Mouse (Mus musculus) myocyte (in vitro differentiated cells): ENCODE data around the gene Paf1. TPM values are rescaled to one million over a fixed set of nuclear protein-coding genes. Genes with fewer than 3 reads are reported as not detected.
"Not testable (repeated sequence)": the region's sequence is repeated elsewhere in the genome, so short reads cannot be mapped to it uniquely, and the experiment has no call there.

Experiments used
- H3K27me3 ChIP-seq: one replicate; pipeline ENCODE4 v1.6.1; 2011; ENCODE audit not compliant: control insufficient read depth, insufficient read depth, insufficient read length
- H3K36me3 ChIP-seq: one replicate; pipeline ENCODE4 v1.6.1; 2011; ENCODE audit not compliant: control insufficient read depth, insufficient read depth
- H3K4me2 ChIP-seq: one replicate; pipeline ENCODE4 v1.6.1; 2011; ENCODE audit warnings: low read depth, control low read depth
- H3K4me3 ChIP-seq: one replicate; pipeline ENCODE4 v1.5.1; 2011; ENCODE audit warnings: mild to moderate bottlenecking, control low read depth, moderate library complexity
- H3K79me2 ChIP-seq: one replicate; pipeline ENCODE4 v1.6.1; 2011; ENCODE audit not compliant: control insufficient read depth, insufficient read depth
- H3ac ChIP-seq: one replicate; pipeline ENCODE4 v1.6.1; 2011; ENCODE audit not compliant: control insufficient read depth, insufficient read length
- CEBPB ChIP-seq: IDR thresholded peaks from 2 replicates; pipeline ENCODE4 v1.6.1; 2011; ENCODE audit warnings: mild to moderate bottlenecking, moderate library complexity; ENCODE audit not compliant: poor library complexity, insufficient read depth, severe bottlenecking
- E2F4 ChIP-seq: IDR thresholded peaks from one replicate; pipeline ENCODE4 v1.6.1; 2011; ENCODE audit warnings: mild to moderate bottlenecking, control low read depth, moderate library complexity; ENCODE audit not compliant: insufficient read depth
- MAX ChIP-seq: IDR thresholded peaks from one replicate; pipeline ENCODE4 v1.6.1; 2011; ENCODE audit warnings: low read depth, mild to moderate bottlenecking, control low read depth
- MYOD1 ChIP-seq, 3 experiments: IDR thresholded peaks; one replicate each; pipeline ENCODE4 v1.6.1; 2011; ENCODE audit warnings: control low read depth in 2 of 3, low read depth in 2 of 3, mild to moderate bottlenecking in 2 of 3, moderate library complexity in 1 of 3; ENCODE audit not compliant: insufficient read length in 2 of 3, control insufficient read depth in 1 of 3
- MYOG ChIP-seq, 3 experiments: IDR thresholded peaks; one replicate each; pipeline ENCODE4 v1.6.1; 2011; ENCODE audit warnings: control low read depth in 2 of 3, low read depth in 2 of 3, mild to moderate bottlenecking in 2 of 3; ENCODE audit not compliant: insufficient read length in 2 of 3, control insufficient read depth in 1 of 3, insufficient read depth in 1 of 3
- POLR2A ChIP-seq: IDR thresholded peaks from one replicate; pipeline ENCODE4 v1.6.1; 2011; ENCODE audit warnings: low read depth, mild to moderate bottlenecking, control low read depth, moderate library complexity; ENCODE audit not compliant: insufficient read length
- POLR2AphosphoS2 ChIP-seq: IDR thresholded peaks from one replicate; pipeline ENCODE4 v1.6.1; 2011; ENCODE audit warnings: low read depth, control low read depth; ENCODE audit not compliant: insufficient read length
- REST ChIP-seq: IDR thresholded peaks from one replicate; pipeline ENCODE4 v1.6.1; 2011; ENCODE audit warnings: mild to moderate bottlenecking, control low read depth, moderate library complexity; ENCODE audit not compliant: insufficient read depth, insufficient read length
- SRF ChIP-seq: IDR thresholded peaks from one replicate; pipeline ENCODE4 v1.6.1; 2011; ENCODE audit warnings: low read depth; ENCODE audit not compliant: control insufficient read depth, insufficient read length
- TCF12 ChIP-seq: IDR thresholded peaks from one replicate; pipeline ENCODE4 v1.6.1; 2011; ENCODE audit warnings: mild to moderate bottlenecking, control low read depth; ENCODE audit not compliant: poor library complexity, insufficient read depth, severe bottlenecking
- TCF3 ChIP-seq: IDR thresholded peaks from one replicate; pipeline ENCODE4 v1.6.1; 2011; ENCODE audit warnings: low read depth, control low read depth; ENCODE audit not compliant: insufficient read length
- USF1 ChIP-seq: IDR thresholded peaks from one replicate; pipeline ENCODE4 v1.6.1; 2011; ENCODE audit warnings: low read depth, mild to moderate bottlenecking, control low read depth, moderate library complexity
- polyA plus RNA-seq: library from polyadenylated mRNA; unstranded; fragments of >200 nt; fragmentation: generic; extraction: Trizol; gene quantifications from one replicate; pipeline ENCODE4 v1.2.1, GENCODE M21; 2012; ENCODE audit warnings: missing spikeins

The Paf1 gene
- polyA plus RNA-seq, 1 experiment = 34.3 TPM

GRCm38 (mm10) chr7:28384162-28384561, 8.6 kb upstream of the Paf1 start:
- H3ac ChIP-seq = no peak overlapping the region
- no peaks in the 10 kb centered on the region for H3K27me3 ChIP-seq
- no peaks in the 10 kb centered on the region for H3K36me3 ChIP-seq
- H3K4me2 ChIP-seq = no peak overlapping the region
- TF ChIP-seq MYOD1 (IDR thresholded peaks at IDR 0.05; ENCODE audit: control insufficient read depth in 1 of 3, insufficient read length in 2 of 3, low read depth in 2 of 3) (peak in 1 of 3 experiments; percentile 49), MYOG (IDR thresholded peaks at IDR 0.05; ENCODE audit: control insufficient read depth in 1 of 3, insufficient read depth in 1 of 3, insufficient read length in 2 of 3, low read depth in 2 of 3) (peak in 1 of 3 experiments; percentile 46), POLR2AphosphoS2 (no peak)
- H3K79me2 ChIP-seq = no peaks in the 10 kb centered on the region
- H3K4me3 ChIP-seq = no peak overlapping the region

- no peaks in the 10 kb centered on the region for H3K27me3 ChIP-seq
- TF ChIP-seq TCF3 = no peak
- TF ChIP-seq REST = no peak
- no peak for TF ChIP-seq POLR2A
- TF ChIP-seq E2F4 = no peak
- TF ChIP-seq MYOG (IDR thresholded peaks at IDR 0.05; ENCODE audit: control insufficient read depth in 1 of 3, insufficient read depth in 1 of 3, insufficient read length in 2 of 3, low read depth in 2 of 3) = no peak
- no peak for TF ChIP-seq TCF12
- TF ChIP-seq SRF = no peak
- TF ChIP-seq POLR2AphosphoS2 = no peak
- TF ChIP-seq MAX = no peak
- no peak for TF ChIP-seq CEBPB
- no peak for TF ChIP-seq USF1
- no peak for TF ChIP-seq MYOD1 (IDR thresholded peaks at IDR 0.05; ENCODE audit: control insufficient read depth in 1 of 3, insufficient read length in 2 of 3, low read depth in 2 of 3)
- no peak overlapping the region for H3ac ChIP-seq
- H3K36me3 ChIP-seq = peaks cover 3% of the 10 kb centered on the region
- no peak overlapping the region for H3K4me2 ChIP-seq
- no peak overlapping the region for H3K4me3 ChIP-seq
- H3K79me2 ChIP-seq = no peaks in the 10 kb centered on the region
These were observed 7.6 kb upstream of the Paf1 start for GRCm38 (mm10) chr7:28385196-28385595.

DNA sequence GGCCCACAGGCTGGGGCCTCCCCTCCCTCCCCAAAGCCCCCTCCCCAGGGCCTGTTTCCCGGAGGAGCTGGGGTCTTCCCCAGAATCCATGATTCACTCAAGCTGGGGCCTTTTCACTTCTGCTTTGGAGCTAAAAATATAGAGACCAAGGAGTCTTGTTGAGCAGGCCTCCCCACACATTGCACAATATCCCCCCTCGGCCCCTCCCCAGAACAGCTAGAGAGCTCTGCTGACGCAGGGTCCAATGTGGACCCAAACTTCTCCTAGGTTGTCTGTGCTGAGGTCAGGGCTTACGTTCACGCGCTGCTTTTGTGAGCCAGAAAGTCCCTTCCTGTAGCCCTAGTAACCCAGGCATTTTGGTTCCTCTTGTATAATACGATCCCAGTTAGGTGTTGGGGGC, 6.7 kb upstream of the Paf1 start:
- Histone ChIP-seq H3K4me2 (no peak overlapping the region), H3ac (no peak overlapping the region), H3K36me3 (peaks cover 3% of the 10 kb centered on the region), H3K27me3 (no peaks in the 10 kb centered on the region), H3K4me3 (no peak overlapping the region), H3K79me2 (peaks cover 2% of the 10 kb centered on the region)
- TF ChIP-seq USF1 (no peak), MYOD1 (IDR thresholded peaks at IDR 0.05; ENCODE audit: control insufficient read depth in 1 of 3, insufficient read length in 2 of 3, low read depth in 2 of 3) (no peak), TCF12 (no peak), E2F4 (no peak), POLR2A (no peak), POLR2AphosphoS2 (no peak), REST (no peak), MYOG (IDR thresholded peaks at IDR 0.05; ENCODE audit: control insufficient read depth in 1 of 3, insufficient read depth in 1 of 3, insufficient read length in 2 of 3, low read depth in 2 of 3) (no peak), CEBPB (no peak), TCF3 (no peak)

- no peak for TF ChIP-seq TCF12
- TF ChIP-seq POLR2AphosphoS2 = peak; percentile 26
- TF ChIP-seq MAX = no peak
- TF ChIP-seq POLR2A = no peak
- no peak for TF ChIP-seq TCF3
- TF ChIP-seq MYOD1 (IDR thresholded peaks at IDR 0.05; ENCODE audit: control insufficient read depth in 1 of 3, insufficient read length in 2 of 3, low read depth in 2 of 3) = peak in 2 of 3 experiments; percentile 58 to 72
- TF ChIP-seq CEBPB = no peak
- no peak for TF ChIP-seq REST
- TF ChIP-seq E2F4 = no peak
- no peak for TF ChIP-seq SRF
- peak in 2 of 3 experiments; percentile 24 to 56 for TF ChIP-seq MYOG (IDR thresholded peaks at IDR 0.05; ENCODE audit: control insufficient read depth in 1 of 3, insufficient read depth in 1 of 3, insufficient read length in 2 of 3, low read depth in 2 of 3)
- no peak for TF ChIP-seq USF1
- Histone ChIP-seq H3K4me2 (no peak overlapping the region), H3K36me3 (peaks cover 3% of the 10 kb centered on the region), H3ac (no peak overlapping the region), H3K79me2 (peaks cover 6% of the 10 kb centered on the region), H3K4me3 (no peak overlapping the region), H3K27me3 (no peaks in the 10 kb centered on the region)
These were observed 6.3 kb upstream of the Paf1 start for GRCm38 (mm10) chr7:28386462-28386861.

DNA sequence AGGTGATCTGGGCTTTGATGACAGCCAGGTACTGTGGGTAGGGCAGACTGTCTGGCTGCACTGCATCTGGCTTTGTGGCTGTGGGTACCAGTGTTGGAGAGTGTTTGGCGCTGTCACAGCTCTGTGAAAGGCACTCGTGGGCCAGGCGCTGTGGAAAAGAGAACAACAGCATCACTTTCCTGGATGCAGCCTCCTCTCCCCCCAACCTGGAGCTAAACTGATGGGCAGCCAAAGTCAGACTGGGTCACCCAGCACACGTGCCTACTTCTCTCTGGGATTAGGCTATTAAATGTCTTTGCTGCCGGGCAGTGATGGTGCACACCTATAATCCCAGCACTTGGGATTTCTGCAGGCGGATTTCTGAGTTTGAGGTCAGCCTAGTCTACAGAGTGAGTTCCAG, 5.9 kb upstream of the Paf1 start:
- not testable (repeated sequence) for H3ac ChIP-seq, H3K36me3 ChIP-seq, H3K27me3 ChIP-seq, H3K4me3 ChIP-seq, H3K4me2 ChIP-seq
- peaks cover 10% of the 10 kb centered on the region for H3K79me2 ChIP-seq

GRCm38 (mm10) chr7:28387384-28387783, 5.4 kb upstream of the Paf1 start:
- not testable (repeated sequence) for H3K4me2 ChIP-seq, H3K27me3 ChIP-seq, H3K4me3 ChIP-seq, H3ac ChIP-seq, H3K36me3 ChIP-seq
- peaks cover 14% of the 10 kb centered on the region for H3K79me2 ChIP-seq
